Mouse (Mus musculus): ENCODE data around the gene Tmem208. TPM values are rescaled to one million over a fixed set of nuclear protein-coding genes. Genes with fewer than 3 reads are reported as not detected.
"Not testable (repeated sequence)": the region's sequence is repeated elsewhere in the genome, so short reads cannot be mapped to it uniquely, and the experiment has no call there.

Gene Tmem208
- total RNA-seq (2021), result 10 to 100 TPM; 47.4 to 47.9 TPM

DNA sequence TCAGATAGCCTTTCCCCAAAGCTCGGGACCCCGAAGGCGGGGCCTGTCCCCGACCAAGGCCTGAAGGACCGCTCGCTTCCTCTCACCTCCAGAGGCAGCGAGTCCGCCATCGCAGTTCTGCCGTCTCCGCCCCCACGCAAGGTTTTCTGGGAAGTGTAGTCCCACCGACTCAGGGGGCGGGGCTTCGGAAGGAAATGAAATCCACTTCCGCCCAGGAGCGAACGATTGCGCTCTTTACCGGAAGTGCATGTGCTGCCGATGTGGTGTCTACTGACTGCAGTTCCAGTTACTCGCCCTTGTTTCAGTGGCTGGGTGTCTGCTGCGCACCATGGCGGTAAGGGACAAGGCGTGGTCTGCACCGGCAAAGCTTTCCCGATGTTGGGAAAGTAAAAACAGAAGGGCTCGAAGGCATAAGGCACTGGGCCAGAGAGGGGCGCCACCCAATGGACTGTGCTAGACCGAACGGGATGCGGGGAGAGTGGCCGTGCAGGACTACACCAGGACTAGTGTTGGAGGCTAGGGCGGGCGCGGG, at the start of gene Tmem208, which contains the start of gene Lrrc29:
Gene Tmem208, plus strand, starts transcription at position 214 of the 532 bp plus-strand sequence.
Gene Lrrc29, minus strand, starts transcription at position 138 of the 532 bp plus-strand sequence.
- intact Hi-C loops (cut with DNase I), result no loop called here
- peak; percentile 96 to 99 for DNase-seq (ENCODE audit: extremely low spot score in 1 of 2, low spot score in 2 of 2)

DNA sequence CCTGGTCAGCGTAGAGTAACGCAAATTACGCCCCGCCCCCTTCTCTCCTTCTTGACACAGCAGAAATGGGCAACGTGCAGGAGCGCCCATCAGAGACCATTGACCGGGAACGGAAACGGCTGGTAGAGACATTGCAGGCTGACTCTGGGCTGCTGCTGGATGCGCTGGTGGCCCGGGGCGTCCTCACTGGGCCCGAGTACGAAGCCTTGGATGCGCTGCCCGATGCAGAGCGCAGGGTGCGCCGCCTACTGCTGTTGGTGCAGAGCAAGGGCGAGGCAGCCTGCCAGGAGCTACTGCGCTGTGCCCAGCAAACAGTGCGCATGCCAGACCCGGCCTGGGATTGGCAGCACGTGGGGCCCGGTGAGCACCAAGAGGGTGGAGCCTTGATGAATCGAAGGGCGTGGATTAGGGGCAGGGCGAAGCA, 47.2 kb upstream of the Tmem208 start:
- intact Hi-C loops (cut with DNase I), result no loop called here
- peak; percentile 64 to 85 for DNase-seq (ENCODE audit: extremely low spot score in 1 of 2, low spot score in 2 of 2)

DNA sequence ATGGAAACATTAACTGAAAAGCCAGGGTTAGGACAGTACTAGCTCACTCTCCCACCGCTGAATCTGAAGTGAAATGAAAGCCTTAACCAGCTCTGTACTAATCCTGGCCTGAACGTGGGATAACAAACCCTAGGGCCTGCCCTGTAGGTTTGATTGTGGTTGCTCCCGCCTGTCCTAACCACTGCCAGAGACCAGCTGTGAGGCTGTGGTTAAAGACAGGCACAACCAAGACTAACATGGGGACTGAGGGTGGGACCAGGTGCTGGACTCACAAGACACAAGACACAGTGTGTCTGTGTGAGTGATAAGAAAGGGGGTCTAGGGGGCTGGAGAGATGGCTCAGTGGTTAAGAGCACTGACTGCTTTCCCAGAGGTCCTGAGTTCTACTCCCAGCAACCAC, 45.6 kb upstream of the Tmem208 start:
- intact Hi-C loops (cut with DNase I), result no loop called here
- no peak for DNase-seq (ENCODE audit: extremely low spot score in 1 of 2, low spot score in 2 of 2)

DNA sequence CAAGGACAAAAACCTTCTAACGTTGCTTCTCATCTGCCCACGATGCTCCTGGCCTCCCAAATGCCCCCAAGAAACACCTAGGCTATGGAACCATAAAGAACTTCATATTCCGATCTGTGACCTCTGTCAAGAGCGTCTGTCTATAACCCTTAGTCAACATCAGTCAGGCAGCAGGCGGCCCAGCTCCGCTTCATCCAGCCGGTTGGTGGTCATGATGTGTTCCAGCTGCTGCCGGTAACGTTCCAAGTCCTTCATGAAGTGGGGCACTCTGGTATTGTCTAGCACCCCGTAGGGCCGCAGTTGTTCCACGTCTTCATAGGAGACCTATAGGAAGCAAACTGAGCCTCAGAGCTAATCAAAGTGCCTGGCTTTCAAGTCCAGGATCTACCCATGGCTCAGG, 44.3 kb upstream of the Tmem208 start:
- intact Hi-C loops (cut with DNase I), result no loop called here

DNA sequence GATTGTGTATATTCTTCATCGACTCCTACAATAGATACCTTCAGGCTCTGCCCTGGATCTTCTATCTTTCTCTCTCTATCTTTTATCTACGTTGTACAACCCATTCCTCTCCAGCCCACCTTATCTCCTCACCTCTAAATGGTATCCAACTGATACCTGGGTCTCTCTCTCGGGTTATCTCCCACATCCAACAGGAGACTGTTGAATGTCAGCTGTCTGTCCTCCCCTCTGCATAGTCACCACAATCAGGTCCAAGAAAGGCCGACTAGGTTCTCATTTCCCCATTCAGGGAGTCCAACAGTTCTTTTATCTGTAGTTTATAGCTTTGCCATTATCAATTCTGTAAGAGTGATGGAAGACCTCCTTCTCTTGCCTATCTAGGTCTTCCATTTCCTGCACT, 43.9 kb upstream of the Tmem208 start:
- intact Hi-C loops (cut with DNase I), result no loop called here
- no peak for DNase-seq (ENCODE audit: extremely low spot score in 1 of 2, low spot score in 2 of 2)

More for the DNA sequence above, 44.3 kb upstream of the Tmem208 start:
- no peak for DNase-seq (ENCODE audit: extremely low spot score in 1 of 2, low spot score in 2 of 2)

DNA sequence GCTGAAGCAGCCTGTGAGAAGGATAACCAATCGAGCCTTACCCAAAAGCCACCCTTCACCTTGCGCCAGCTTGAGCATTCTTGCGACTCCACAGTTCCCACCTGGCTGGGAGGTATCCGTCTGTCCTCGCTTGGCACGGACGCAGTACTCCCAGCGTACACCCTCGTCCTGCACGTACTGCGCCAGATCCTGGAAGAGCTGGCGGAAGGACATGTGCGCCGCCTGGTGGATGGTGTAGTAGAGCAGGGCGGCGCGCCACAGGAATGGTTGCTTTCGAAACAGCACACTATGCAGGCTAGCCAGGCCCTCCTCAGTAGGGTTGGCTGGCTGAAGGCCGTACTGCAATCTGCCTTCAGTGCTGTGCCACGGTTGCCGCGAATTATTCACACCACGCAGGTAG, 43.1 kb upstream of the Tmem208 start:
- DNase-seq (ENCODE audit: extremely low spot score in 1 of 2, low spot score in 2 of 2), result no peak
- intact Hi-C loops (cut with DNase I), result no loop called here

DNA sequence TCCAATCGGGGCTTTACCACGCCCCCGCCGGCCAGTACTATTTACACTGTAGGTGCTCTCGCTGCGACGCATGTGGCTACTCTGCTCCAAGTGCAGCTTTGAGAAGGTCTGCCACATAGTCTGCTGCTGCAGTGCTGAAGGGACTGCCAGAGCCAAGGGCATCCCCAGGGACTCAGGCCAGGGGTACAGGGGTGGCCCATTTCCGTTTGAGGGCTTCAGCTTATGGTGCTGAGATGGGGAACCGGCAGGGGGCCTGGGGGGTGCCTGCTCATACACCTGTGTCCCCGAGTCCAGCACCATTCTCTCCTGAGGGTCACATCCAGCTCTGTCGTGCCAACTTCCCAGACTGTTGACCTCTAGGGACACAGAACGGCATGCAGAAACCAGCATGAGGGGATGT, 40.6 kb upstream of the Tmem208 start:
- intact Hi-C loops (cut with DNase I), result no loop called here
- no peak for DNase-seq (ENCODE audit: extremely low spot score in 1 of 2, low spot score in 2 of 2)

DNA sequence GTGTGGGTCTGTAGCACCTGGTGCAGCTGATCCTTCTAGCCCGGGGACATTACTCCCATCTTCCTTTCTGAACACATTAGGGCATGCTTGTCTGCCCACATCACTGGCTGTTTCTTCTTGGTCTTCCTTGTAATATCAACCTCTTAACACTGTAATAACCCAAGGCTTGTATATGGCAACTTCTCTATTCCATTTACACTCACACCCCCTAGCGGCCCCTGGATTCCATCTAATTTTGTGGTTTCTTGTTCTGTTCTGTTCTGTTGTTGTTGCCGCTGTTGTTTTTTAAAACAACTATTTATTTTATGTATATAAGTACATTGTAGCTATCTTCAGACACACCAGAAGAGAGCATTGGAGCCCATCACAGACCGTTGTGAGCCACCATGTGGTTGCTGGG, 39.2 kb upstream of the Tmem208 start:
- no peak for DNase-seq (ENCODE audit: extremely low spot score in 1 of 2, low spot score in 2 of 2)
- intact Hi-C loops (cut with DNase I), result no loop called here

DNA sequence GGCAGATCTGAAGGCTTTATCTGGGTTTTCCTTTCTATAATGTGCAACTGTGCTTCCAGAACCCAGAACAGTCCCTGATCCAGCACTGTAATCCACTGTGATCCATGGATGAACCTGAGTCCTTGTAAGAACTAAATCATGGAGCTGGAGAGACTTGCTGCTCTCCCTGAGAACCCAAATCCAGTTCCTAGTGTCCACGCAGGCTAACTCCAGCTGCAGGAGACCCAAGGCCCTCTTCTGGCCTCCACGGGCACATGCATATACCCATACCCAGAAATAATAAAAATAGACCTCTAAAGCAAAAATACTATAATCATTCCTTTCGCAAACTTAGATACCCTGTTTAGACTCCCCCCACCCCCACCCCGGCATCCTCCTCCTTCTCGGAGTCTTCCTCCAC, 37.9 kb upstream of the Tmem208 start:
- intact Hi-C loops (cut with DNase I), result no loop called here
- DNase-seq (ENCODE audit: extremely low spot score in 1 of 2, low spot score in 2 of 2), result no peak

DNA sequence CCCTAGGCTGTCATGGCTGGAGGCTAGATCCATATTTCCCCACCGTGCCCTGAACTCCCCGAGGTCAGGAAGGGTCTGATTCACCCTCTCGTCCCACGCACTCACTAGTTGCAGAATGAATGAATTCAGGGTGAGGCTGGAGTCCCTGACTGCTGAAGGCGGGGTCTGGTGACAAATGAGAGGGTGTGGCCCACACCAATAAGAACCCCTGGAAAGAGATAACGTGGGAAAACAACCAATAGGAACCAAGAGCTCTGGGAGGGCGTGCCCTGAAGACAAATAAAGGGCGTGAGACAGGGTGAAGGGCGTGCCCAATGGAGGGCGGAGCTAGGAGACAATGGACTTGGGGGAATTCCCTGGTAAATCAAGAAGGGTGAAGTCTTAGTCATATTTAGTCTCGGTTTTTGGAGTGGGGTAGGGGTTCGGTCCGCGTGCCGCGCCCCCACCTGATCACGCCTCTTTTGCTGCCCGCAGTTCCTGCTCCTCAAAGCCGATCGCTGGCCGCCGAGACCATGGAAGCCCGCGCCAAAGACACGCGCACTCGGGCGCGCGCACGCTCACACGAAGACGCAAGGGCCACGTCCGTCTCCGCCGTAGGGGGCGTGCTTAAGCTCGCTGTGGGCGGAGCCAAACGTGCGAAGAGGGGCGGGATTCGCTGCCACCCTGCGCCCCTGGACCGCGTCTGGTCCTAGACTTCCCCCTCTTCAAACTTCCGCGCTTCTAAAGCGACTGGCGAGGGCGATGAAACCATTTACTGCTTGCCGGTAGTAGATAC, 37.0 kb upstream of the Tmem208 start:
- peak; percentile 94 to 96 for DNase-seq (ENCODE audit: extremely low spot score in 1 of 2, low spot score in 2 of 2)
- intact Hi-C loops (cut with DNase I), result no loop called here

DNA sequence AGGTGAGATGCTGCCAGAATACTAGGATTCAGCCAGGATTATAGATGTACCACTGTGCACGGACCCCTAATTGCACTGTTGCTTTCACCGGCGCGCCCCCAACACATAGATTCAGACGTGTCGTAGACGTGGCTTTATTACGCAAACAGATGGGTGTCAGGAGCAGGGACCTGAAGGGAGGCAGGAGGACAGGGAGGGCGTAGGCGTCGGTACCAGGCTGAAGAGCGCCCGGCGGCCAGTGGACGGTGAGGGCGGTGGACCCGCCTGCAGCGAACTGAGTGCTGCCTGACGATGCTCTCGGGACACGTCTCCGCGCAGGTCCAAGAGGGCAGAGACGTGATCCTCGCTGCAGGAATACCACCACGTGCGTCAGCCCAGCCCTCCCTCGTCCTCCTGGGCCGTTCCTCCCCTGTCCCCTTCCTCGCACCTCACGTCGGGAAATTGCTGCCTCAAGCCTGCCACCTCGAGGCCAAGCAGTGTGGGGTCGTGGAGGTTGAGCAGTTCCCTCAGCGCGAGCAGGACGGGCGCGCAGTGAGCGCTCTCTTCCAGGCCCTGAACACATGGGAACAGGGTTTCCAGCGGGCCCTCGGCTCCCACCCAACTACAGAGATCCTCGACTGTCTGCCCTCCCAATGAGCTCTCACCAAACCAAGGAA, 36.2 kb upstream of the Tmem208 start, which contains the start of gene 4931428F04Rik:
Gene 4931428F04Rik, minus strand, starts transcription at position 60 of the 656 bp plus-strand sequence.
- intact Hi-C loops (cut with DNase I), result loop anchor here (10.0 kb wide), 1 partner anchor 635 kb away; no protein-coding TSS in a partner anchor
- DNase-seq (ENCODE audit: extremely low spot score in 1 of 2, low spot score in 2 of 2), result peak in 1 of 2 experiments; percentile 73

DNA sequence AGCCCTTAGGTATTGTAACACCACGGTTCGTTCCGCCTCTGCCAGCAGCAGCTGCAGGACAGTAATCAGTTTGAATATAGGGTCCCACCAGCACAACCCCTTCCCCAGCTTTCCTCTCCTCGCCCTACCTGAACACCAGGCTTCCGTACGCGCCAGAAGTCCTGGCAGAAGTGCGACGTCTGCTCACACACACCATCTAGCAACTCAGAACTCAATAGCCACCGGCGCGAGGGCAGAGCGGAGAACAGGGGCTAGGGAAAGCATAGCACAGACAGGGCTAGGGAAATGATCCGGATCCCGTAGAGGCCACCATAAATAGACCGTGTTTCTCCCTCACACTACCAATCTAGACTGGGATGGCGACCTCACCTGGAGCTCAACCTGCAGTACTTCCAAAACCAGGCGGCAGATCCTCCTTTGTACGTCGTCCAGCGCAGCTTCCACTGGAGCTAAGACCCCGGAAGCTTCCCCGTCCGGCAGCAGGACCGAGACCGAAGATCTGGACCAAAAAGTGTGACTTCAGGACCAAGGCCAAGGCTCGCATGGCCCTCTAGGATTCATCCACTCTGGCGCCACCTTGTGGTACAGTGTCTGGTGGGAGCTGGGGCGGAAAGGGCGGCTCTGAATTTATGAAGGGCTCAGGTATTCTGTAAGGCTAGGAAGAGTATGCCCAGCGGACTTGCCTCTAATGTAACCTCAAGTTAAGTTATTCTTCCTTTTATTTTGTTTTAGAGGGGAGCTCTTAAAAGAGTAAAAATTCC, 35.4 kb upstream of the Tmem208 start:
- peak; percentile 62 to 92 for DNase-seq (ENCODE audit: extremely low spot score in 1 of 2, low spot score in 2 of 2)
- intact Hi-C loops (cut with DNase I), result loop anchor here (10.0 kb wide), 1 partner anchor 636 kb away; no protein-coding TSS in a partner anchor

DNA sequence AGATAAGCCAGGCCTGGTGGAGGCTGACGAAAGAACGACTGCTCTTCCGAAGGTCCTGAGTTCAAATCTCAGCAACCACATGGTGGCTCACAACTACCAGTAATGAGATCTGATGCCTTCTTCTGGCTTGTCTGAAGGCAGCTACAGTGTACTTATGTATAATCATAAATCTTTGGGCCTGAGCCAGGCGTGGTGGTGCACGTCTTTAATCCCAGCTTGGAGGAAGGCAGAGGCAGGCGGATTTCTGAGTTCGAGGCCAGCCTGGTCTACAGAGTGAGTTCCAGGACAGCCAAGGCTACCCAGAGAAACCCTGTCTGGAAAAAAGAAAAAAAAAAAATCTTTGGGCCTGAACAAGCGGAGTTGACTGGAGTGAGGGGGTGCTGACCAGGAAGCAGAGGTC, 34.8 kb upstream of the Tmem208 start:
- not testable (repeated sequence) for DNase-seq (ENCODE audit: extremely low spot score in 1 of 2, low spot score in 2 of 2)
- intact Hi-C loops (cut with DNase I), result loop anchor here (10.0 kb wide), 1 partner anchor 637 kb away; no protein-coding TSS in a partner anchor

DNA sequence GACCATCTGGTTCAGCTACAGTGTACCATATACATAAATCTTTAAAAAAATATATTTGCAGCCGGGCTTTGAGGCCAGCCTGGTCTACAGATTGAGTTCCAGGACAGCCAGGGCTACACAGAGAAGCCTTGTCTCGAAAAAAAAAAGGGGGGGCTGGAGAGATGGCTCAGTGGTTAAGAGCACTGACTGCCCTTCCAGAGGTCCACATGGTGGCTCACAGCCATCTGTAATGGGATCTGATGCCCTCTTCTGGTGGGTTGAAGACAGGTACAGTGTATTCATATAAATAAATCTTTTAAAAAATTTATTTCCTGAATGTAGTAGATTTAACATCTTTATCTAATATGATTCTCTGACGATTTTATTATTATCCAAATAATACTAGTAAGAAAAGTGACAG, 34.4 kb upstream of the Tmem208 start:
- intact Hi-C loops (cut with DNase I), result loop anchor here (10.0 kb wide), 1 partner anchor 637 kb away; no protein-coding TSS in a partner anchor
- DNase-seq (ENCODE audit: extremely low spot score in 1 of 2, low spot score in 2 of 2), result not testable (repeated sequence)

DNA sequence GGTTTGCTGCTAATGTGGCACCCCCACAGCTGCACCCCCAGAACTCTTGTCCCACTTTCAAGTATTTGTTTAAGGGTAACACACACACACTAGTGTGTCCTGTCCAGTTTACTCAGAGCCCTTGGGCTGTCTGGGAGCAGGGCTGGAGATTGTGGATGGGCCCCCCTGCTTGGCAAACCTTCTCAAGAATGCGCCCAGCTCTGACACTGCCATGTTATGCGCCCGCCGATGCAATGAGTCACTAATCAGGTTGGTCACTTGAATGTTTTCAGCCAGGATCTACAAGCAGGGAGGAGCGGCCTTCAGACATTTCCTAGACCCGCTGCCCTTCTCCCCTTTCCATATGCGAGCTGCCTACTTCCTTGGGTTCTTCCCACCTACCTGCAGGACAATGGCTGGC, 33.7 kb upstream of the Tmem208 start:
- intact Hi-C loops (cut with DNase I), result loop anchor here (10.0 kb wide), 1 partner anchor 638 kb away; no protein-coding TSS in a partner anchor
- no peak for DNase-seq (ENCODE audit: extremely low spot score in 1 of 2, low spot score in 2 of 2)

DNA sequence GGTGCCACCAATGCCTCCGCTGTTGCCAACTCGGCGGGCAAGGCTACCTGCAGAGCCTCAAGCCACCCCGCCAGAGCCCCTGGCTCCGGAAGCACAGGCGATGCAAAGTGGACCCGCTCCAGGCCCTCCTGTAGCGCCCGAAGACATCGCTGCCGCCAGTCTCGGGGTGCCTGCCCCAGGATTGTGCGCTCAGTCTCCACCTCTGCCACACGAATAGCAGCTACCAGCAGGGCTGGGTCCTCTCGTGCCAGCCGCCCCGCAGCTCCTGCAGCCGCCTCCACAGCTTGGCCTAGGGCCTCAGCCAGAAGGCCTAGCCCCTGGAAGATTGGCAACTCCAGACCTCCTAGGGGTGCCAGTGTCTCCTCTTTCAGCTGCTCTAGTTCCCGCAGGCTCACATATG, 32.7 kb upstream of the Tmem208 start:
- DNase-seq (ENCODE audit: extremely low spot score in 1 of 2, low spot score in 2 of 2), result no peak
- intact Hi-C loops (cut with DNase I), result loop anchor here (10.0 kb wide), 1 partner anchor 639 kb away; no protein-coding TSS in a partner anchor

DNA sequence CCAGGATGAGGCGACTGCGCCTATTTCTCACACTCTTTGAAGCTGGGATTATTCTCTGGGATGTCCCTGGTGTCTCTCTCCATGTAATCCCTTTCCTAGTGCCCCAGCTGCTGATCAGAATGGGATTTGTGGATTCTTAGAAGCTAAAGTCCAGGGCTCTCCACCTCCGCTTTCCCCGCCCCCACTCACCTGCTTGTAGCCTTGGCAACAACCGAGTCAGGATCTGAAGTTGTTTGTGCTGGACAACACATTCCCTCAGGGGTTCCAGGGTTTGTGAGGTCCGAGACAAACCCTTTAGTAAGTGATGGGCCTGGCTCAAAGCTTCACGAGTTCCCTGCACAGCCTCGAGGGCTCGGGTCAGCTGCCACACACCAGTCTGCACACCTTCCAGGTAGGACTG, 31.4 kb upstream of the Tmem208 start:
- intact Hi-C loops (cut with DNase I), result loop anchor here (10.0 kb wide), 1 partner anchor 640 kb away; no protein-coding TSS in a partner anchor

DNA sequence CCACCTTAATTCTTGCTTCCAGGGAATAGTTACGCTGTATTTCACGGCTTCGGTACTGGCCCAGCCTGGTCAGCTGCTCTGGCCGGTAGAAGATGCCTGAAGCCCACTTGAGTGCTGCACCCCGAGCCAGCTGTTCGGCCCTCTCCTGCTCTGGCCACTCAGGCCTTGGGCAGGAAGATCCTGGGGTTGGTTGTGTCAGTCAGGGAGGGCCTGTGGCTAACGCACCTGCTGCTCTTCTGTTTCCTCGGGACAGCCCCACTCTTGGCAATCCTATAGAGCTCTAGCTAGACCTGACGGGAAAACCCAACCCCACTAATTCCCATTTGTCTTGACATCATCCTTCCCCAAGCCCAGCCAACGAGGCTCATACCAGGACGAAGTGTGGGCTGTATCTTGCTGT, 30.9 kb upstream of the Tmem208 start:
- DNase-seq (ENCODE audit: extremely low spot score in 1 of 2, low spot score in 2 of 2), result no peak
- intact Hi-C loops (cut with DNase I), result loop anchor here (10.0 kb wide), 1 partner anchor 640 kb away; no protein-coding TSS in a partner anchor

More for the DNA sequence above, 31.4 kb upstream of the Tmem208 start:
- no peak for DNase-seq (ENCODE audit: extremely low spot score in 1 of 2, low spot score in 2 of 2)

Measured in left cerebral cortex, postnatal 10 days (tissue).